Mouse (Mus musculus) thymus, postnatal 14 days (tissue): ENCODE measurements around the gene Setd7.

Experiments used
- DNase-seq: peaks from one replicate; pipeline ENCODE4 v3.0.0; 2021

The Setd7 gene

DNA sequence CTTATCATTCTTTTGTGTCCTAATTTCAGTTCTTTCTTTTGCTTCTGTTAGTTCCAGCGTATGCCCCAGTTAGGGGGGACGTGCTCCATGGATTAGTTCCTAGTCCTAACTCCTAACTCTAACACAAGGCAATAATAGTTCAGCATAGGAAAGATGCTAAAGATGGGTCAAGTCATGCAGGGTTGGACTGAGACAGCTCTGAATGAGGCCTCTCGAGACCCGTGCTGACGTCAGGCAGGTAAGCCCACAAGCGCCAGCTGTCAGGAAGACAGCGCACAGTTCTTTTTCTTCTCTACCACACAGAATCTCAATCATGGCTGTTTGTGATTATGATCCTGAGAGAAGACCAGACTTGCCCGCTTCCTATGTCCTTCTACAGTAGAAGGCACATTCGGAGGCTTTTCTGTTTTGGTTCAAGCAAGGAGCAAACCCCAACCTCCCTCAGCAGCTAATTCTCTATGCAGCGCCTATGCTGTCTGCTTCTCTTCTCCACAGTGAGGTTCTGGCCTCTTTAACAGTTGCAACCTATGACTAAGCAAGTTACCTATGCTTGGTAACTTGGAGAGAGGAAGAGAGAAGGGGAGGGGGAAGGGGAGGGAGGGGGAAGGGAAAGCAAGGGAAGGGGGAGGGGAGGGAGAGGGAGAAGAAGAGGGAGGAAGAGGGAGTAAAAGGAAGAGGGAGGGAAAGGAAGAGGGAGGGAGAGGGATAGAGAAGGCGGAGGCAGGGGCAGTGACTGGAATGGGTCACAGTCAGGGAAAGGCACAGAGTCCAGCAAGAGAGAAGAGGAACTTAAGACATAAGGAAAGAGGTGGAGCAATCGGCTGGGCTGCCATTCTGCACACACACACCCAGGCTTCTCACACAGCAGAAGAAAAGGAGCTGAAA, 42.6 kb downstream of the Setd7 start:
- no peak for DNase-seq

GRCm38 (mm10) chr3:51517467-51517866, 43.2 kb downstream of the Setd7 start:
- no peak for DNase-seq

DNA sequence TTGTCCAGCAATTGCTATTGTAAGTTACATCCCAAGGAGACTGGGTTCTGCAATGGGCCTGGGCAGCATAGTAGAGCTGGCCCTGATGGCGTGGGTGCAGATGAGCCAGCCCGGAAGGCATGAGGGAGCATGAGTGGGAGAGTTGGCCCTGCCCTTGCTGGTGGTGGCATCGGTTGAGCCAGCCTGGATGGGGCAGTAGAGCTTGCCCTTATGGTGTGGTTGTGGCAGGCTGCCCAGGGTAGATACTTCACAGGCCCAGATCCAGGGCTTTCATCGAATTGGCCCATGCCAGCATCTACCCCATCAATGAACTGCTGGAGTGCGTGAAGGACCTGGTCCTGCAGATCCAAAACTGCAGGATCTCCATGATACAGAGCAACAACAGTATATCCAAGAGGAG, 48.7 kb downstream of the Setd7 start:
- no peak for DNase-seq

GRCm38 (mm10) chr3:51510903-51511302, 49.8 kb downstream of the Setd7 start:
- peak; percentile 84 for DNase-seq

GRCm38 (mm10) chr3:51505465-51505864, 55.2 kb downstream of the Setd7 start:
- no peak for DNase-seq

DNA sequence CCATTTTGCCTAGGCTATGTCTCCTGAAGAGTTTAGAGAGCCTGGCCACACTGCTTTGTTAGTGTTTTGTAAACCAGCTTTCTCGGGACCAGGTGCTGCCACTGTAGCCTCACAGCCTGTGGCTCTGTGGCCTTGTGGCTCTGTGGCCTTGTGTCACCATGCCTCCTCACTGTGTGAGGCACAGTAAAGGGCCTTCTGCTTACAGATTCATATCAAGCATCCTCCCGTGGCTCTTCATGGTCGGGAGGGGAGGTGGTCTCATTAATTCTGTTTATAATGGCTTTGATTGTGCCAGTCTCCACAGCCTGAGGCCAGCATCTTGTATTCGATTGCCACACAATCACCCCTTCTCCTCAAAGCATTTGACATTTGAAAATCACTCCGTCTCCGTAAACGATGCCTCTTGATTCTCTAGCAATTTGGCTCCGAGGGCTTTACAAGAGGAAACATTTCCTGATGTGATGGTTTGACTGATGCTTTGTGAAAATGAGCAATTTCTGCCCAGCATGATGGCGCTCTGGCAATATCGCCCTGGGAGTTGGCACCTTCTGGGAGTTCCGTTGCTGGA, 56.2 kb downstream of the Setd7 start:
- DNase-seq = no peak

DNA sequence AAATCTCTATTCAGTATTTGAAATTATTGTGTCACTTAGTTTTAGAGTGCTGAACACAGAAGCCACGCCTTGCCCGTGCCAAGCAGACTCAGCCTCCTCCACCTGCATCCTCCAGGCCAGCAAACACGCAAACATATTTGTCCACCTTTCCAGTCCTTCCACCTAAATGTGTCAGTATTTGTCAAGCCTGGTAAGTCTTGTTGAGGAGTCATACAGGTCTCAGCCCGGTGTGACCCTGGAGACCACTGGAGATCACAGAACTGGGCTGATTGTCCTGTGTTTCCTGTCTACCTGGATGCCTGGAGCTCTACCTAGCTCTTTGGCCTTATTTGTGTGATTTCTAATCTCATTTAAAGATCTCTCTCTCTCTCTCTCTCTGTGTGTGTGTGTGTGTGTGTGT, 60.8 kb downstream of the Setd7 start:
- no peak for DNase-seq

GRCm38 (mm10) chr3:51498659-51499058, 62.0 kb downstream of the Setd7 start:
- DNase-seq = no peak

DNA sequence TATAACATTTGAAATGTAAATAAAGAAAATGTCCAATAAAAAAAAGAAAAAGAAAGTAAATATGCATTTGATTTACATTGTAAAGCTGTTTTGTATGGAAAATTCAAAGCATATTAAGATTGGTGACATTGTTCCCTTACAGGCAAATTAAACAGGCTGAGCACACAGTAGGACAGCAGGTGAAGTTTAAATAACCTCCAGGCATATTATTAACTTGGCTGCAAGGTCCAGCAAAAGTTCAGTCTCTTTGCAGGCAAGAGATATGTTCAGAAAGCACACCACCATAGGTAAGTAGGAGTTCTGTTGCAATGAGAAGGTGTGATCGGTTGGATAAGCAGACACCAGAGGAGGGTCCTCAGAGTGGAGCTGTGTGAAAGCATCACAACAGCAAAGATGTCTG, 62.7 kb downstream of the Setd7 start:
- DNase-seq = no peak

GRCm38 (mm10) chr3:51495646-51496045, 65.0 kb downstream of the Setd7 start:
- DNase-seq = peak; percentile 54

DNA sequence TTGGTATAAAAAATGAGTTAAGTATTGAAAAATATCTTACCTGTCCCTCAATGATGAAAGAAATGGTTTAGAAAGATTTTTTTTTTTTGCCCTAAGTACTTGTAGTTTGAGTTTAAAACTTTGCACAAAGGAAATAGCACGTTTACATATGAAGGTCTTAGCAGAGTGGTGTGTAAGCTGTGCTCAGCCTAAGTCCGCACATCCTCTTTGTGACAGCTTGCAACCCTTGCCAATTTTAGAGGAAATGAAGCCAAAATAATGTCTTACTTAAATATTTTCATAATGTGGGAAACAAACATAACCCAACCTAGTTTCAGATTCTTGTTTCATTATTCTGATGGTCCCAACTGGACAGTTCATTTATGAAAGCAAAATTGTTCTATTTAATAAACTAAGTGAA, 66.2 kb downstream of the Setd7 start:
- no peak for DNase-seq

DNA sequence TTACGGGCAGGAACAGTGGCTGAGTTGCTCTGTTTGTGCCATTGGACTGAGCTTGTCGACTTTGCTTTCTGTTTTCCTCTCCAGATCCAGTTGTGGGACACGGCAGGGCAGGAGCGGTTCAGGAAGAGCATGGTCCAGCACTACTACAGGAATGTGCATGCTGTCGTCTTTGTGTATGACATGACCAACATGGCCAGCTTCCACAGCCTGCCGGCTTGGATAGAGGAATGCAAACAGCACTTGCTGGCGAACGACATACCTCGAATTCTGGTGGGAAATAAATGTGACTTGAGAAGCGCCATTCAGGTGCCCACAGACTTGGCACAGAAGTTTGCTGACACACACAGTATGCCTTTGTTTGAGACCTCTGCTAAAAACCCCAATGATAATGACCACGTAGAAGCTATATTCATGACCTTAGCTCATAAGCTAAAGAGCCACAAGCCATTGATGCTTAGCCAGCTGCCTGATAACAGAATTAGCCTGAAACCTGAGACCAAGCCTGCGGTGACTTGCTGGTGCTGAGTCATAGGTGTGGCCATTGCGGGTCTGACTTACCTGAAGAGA, 67.3 kb downstream of the Setd7 start:
- DNase-seq = no peak

- DNase-seq = no peak
These were observed 70.5 kb downstream of the Setd7 start for GRCm38 (mm10) chr3:51490088-51490753.

GRCm38 (mm10) chr3:51486491-51487195, 74.0 kb downstream of the Setd7 start:
- DNase-seq = no peak

GRCm38 (mm10) chr3:51485347-51485746, 75.3 kb downstream of the Setd7 start:
- DNase-seq = no peak

- no peak for DNase-seq
These were observed 76.3 kb downstream of the Setd7 start for GRCm38 (mm10) chr3:51484370-51484769.

- peak; percentile 98 for DNase-seq
These were observed 76.8 kb downstream of the Setd7 start, which contains the start of gene Rab33b for GRCm38 (mm10) chr3:51483741-51484359. Gene Rab33b, plus strand, starts transcription at chr3:51483920.

- no peak for DNase-seq
These were observed 77.9 kb downstream of the Setd7 start for GRCm38 (mm10) chr3:51482781-51483180.

- DNase-seq = no peak
These were observed 78.8 kb downstream of the Setd7 start for GRCm38 (mm10) chr3:51481881-51482280.

DNA sequence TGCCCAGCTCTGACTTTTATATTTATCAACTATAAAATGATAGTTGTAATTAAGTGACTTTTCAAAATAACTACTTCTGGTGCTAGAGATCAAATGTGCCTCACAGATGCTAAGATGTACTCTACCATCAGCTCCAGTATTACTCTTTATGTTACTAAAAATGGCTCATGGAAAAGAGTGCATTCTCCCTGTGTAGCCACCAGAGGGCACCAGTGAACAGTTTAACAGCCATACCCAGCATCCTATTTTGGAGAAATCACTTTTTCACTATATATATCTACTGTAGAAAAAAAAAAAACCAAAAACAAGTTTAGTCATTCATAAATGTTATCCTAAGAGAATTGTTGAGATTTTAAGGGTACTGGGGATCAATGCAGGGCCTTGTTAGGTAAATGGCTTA, 79.6 kb downstream of the Setd7 start:
- DNase-seq = peak; percentile 61

DNA sequence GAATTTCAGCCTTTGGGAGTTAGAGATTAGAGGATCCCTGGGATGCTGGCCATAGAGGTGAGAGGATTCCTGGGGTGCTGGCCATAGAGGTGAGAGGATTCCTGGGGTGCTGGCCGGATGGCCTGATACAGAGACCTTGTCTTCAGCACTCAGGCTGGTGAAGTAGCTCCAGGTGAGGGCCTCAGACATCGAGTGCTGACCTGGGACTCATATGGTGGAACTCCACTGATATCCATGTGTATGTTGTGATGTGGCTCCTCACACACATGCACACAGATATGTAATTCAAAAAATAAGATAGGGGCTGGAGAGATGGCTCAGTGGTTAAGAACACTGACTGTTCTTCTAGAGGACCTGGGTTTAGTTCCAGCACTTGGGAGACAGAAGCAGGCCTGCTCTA, 80.8 kb downstream of the Setd7 start:
- no peak for DNase-seq

GRCm38 (mm10) chr3:51475706-51476105, 85.0 kb downstream of the Setd7 start:
- no peak for DNase-seq
